Mouse (Mus musculus): ENCODE results near the gene Twsg1. TPM values are rescaled to one million over a fixed set of nuclear protein-coding genes. Genes with fewer than 3 reads are reported as not detected.

Twsg1 gene
- polyA plus RNA-seq, 1 experiment from 2014 or later: 47.3 TPM

- Histone ChIP-seq H3K27ac (ENCODE audit: low read depth, low read length) (no peak overlapping the region), H3K4me3 (ENCODE audit: low read depth, low read length) (no peak overlapping the region), H3K4me1 (replicated peaks; ENCODE audit: control insufficient read depth, insufficient read depth, low read length) (peaks cover 6% of the 10 kb centered on the region; the same call in 1 of the 2 replicates), H3K36me3 (ENCODE audit: control insufficient read depth, insufficient read depth, low read length) (no peaks in the 10 kb centered on the region; the same call in 1 of the 2 replicates), H3K4me2 (no peak overlapping the region), H3K9ac (ENCODE audit: low read depth, low read length) (no peak overlapping the region), H3K9me3 (ENCODE audit: control insufficient read depth, low read length) (no peaks in the 10 kb centered on the region), H3K27me3 (replicated peaks; ENCODE audit: control insufficient read depth, insufficient read depth, low read length) (no peaks in the 10 kb centered on the region)
- ATAC-seq (replicated peaks; ENCODE audit: low FRiP score): 0 out of 2 replicates have a peak, but pooled peaks have one; percentile 26
- DNase-seq (ENCODE audit: low spot score): no peak
- 73% methylated on average over 4 of the region's 4 CpGs for WGBS
These were observed 8.6 kb downstream of the Twsg1 start for GRCm38 (mm10) chr17:65942394-65942793.

GRCm38 (mm10) chr17:65941275-65941674 lies 9.8 kb downstream of the Twsg1 start:
- Histone ChIP-seq H3K27me3 (replicated peaks; ENCODE audit: control insufficient read depth, insufficient read depth, low read length) (no peaks in the 10 kb centered on the region), H3K36me3 (ENCODE audit: control insufficient read depth, insufficient read depth, low read length) (peaks cover 6% of the 10 kb centered on the region), H3K4me1 (replicated peaks; ENCODE audit: control insufficient read depth, insufficient read depth, low read length) (peaks cover 6% of the 10 kb centered on the region; the same call in 1 of the 2 replicates), H3K4me2 (no peak overlapping the region), H3K9ac (ENCODE audit: low read depth, low read length) (no peak overlapping the region), H3K9me3 (ENCODE audit: control insufficient read depth, low read length) (no peaks in the 10 kb centered on the region), H3K27ac (ENCODE audit: low read depth, low read length) (no peak overlapping the region), H3K4me3 (ENCODE audit: low read depth, low read length) (no peak overlapping the region)
- ATAC-seq (replicated peaks; ENCODE audit: low FRiP score): no peak
- 86% methylated on average over 6 of the region's 6 CpGs for WGBS
- DNase-seq (ENCODE audit: low spot score): no peak

- no peak for ATAC-seq (replicated peaks; ENCODE audit: low FRiP score)
- Histone ChIP-seq H3K4me2 (no peak overlapping the region), H3K9ac (ENCODE audit: low read depth, low read length) (no peak overlapping the region), H3K4me3 (ENCODE audit: low read depth, low read length) (no peak overlapping the region), H3K9me3 (ENCODE audit: control insufficient read depth, low read length) (no peaks in the 10 kb centered on the region), H3K27ac (ENCODE audit: low read depth, low read length) (no peak overlapping the region), H3K27me3 (replicated peaks; ENCODE audit: control insufficient read depth, insufficient read depth, low read length) (no peaks in the 10 kb centered on the region), H3K4me1 (replicated peaks; ENCODE audit: control insufficient read depth, insufficient read depth, low read length) (peaks cover 6% of the 10 kb centered on the region; the same call in 1 of the 2 replicates), H3K36me3 (ENCODE audit: control insufficient read depth, insufficient read depth, low read length) (peaks cover 6% of the 10 kb centered on the region)
- WGBS: 84% methylated on average over 12 of the region's 12 CpGs
- no peak for DNase-seq (ENCODE audit: low spot score)
These were observed 10.8 kb downstream of the Twsg1 start for GRCm38 (mm10) chr17:65940221-65940620.

GRCm38 (mm10) chr17:65939461-65940192 lies 11.4 kb downstream of the Twsg1 start:
- H3K4me2 ChIP-seq: no peak overlapping the region
- 75% methylated on average over 14 of the region's 14 CpGs for WGBS
- no peak for DNase-seq (ENCODE audit: low spot score)
- H3K27ac ChIP-seq (ENCODE audit: low read depth, low read length): no peak overlapping the region
- no peak overlapping the region for H3K9ac ChIP-seq (ENCODE audit: low read depth, low read length)
- H3K36me3 ChIP-seq (ENCODE audit: control insufficient read depth, insufficient read depth, low read length): peaks cover 6% of the 10 kb centered on the region
- no peaks in the 10 kb centered on the region for H3K27me3 ChIP-seq (replicated peaks; ENCODE audit: control insufficient read depth, insufficient read depth, low read length)
- H3K4me1 ChIP-seq (replicated peaks; ENCODE audit: control insufficient read depth, insufficient read depth, low read length): peaks cover 6% of the 10 kb centered on the region; the same call in 1 of the 2 replicates
- no peak for ATAC-seq (replicated peaks; ENCODE audit: low FRiP score)
- no peak overlapping the region for H3K4me3 ChIP-seq (ENCODE audit: low read depth, low read length)
- no peaks in the 10 kb centered on the region for H3K9me3 ChIP-seq (ENCODE audit: control insufficient read depth, low read length)

GRCm38 (mm10) chr17:65937671-65938070 lies 13.4 kb downstream of the Twsg1 start:
- H3K4me1 ChIP-seq (replicated peaks; ENCODE audit: control insufficient read depth, insufficient read depth, low read length): peaks cover 6% of the 10 kb centered on the region; the same call in 1 of the 2 replicates
- DNase-seq (ENCODE audit: low spot score) (no peak), ATAC-seq (replicated peaks; ENCODE audit: low FRiP score) (no peak)
- H3K36me3 ChIP-seq (ENCODE audit: control insufficient read depth, insufficient read depth, low read length): peaks cover 12% of the 10 kb centered on the region
- no peaks in the 10 kb centered on the region for H3K9me3 ChIP-seq (ENCODE audit: control insufficient read depth, low read length)
- WGBS: 93% methylated on average over 9 of the region's 9 CpGs
- no peak overlapping the region for H3K4me3 ChIP-seq (ENCODE audit: low read depth, low read length)
- no peak overlapping the region for H3K27ac ChIP-seq (ENCODE audit: low read depth, low read length)
- no peak overlapping the region for H3K9ac ChIP-seq (ENCODE audit: low read depth, low read length)
- no peaks in the 10 kb centered on the region for H3K27me3 ChIP-seq (replicated peaks; ENCODE audit: control insufficient read depth, insufficient read depth, low read length)
- H3K4me2 ChIP-seq: no peak overlapping the region

- WGBS: 91% methylated on average over 2 of the region's 2 CpGs
- no peak for DNase-seq (ENCODE audit: low spot score)
- peaks cover 14% of the 10 kb centered on the region for H3K36me3 ChIP-seq (ENCODE audit: control insufficient read depth, insufficient read depth, low read length)
These were observed 17.3 kb downstream of the Twsg1 start for GRCm38 (mm10) chr17:65933741-65934140.

GRCm38 (mm10) chr17:65931525-65931924 lies 19.5 kb downstream of the Twsg1 start:
- 0 out of 2 replicates have a peak, but pooled peaks cover 2% of the 10 kb centered on the region for H3K4me1 ChIP-seq (replicated peaks; ENCODE audit: control insufficient read depth, insufficient read depth, low read length)
- no peak overlapping the region for H3K9ac ChIP-seq (ENCODE audit: low read depth, low read length)
- WGBS: 78% methylated on average over 6 of the region's 6 CpGs
- ATAC-seq (replicated peaks; ENCODE audit: low FRiP score): no peak
- no peaks in the 10 kb centered on the region for H3K9me3 ChIP-seq (ENCODE audit: control insufficient read depth, low read length)
- H3K27ac ChIP-seq (ENCODE audit: low read depth, low read length): no peak overlapping the region
- peaks cover 10% of the 10 kb centered on the region for H3K36me3 ChIP-seq (ENCODE audit: control insufficient read depth, insufficient read depth, low read length)
- no peak overlapping the region for H3K4me2 ChIP-seq
- no peak for DNase-seq (ENCODE audit: low spot score)
- H3K4me3 ChIP-seq (ENCODE audit: low read depth, low read length): no peak overlapping the region
- H3K27me3 ChIP-seq (replicated peaks; ENCODE audit: control insufficient read depth, insufficient read depth, low read length): no peaks in the 10 kb centered on the region

More at GRCm38 (mm10) chr17:65933741-65934140, 17.3 kb downstream of the Twsg1 start:
- Histone ChIP-seq H3K27ac (ENCODE audit: low read depth, low read length) (no peak overlapping the region), H3K4me2 (no peak overlapping the region), H3K4me1 (replicated peaks; ENCODE audit: control insufficient read depth, insufficient read depth, low read length) (0 out of 2 replicates have a peak, but pooled peaks cover 2% of the 10 kb centered on the region), H3K9me3 (ENCODE audit: control insufficient read depth, low read length) (no peaks in the 10 kb centered on the region), H3K27me3 (replicated peaks; ENCODE audit: control insufficient read depth, insufficient read depth, low read length) (no peaks in the 10 kb centered on the region), H3K9ac (ENCODE audit: low read depth, low read length) (no peak overlapping the region), H3K4me3 (ENCODE audit: low read depth, low read length) (no peak overlapping the region)
- no peak for ATAC-seq (replicated peaks; ENCODE audit: low FRiP score)

GRCm38 (mm10) chr17:65930960-65931359 lies 20.1 kb downstream of the Twsg1 start:
- 0 out of 2 replicates have a peak, but pooled peaks cover 2% of the 10 kb centered on the region for H3K4me1 ChIP-seq (replicated peaks; ENCODE audit: control insufficient read depth, insufficient read depth, low read length)
- ATAC-seq (replicated peaks; ENCODE audit: low FRiP score) (no peak), DNase-seq (ENCODE audit: low spot score) (no peak)
- no peak overlapping the region for H3K4me2 ChIP-seq
- WGBS: 81% methylated on average over 6 of the region's 6 CpGs
- H3K4me3 ChIP-seq (ENCODE audit: low read depth, low read length): no peak overlapping the region
- H3K36me3 ChIP-seq (ENCODE audit: control insufficient read depth, insufficient read depth, low read length): peaks cover 11% of the 10 kb centered on the region
- H3K9ac ChIP-seq (ENCODE audit: low read depth, low read length): no peak overlapping the region
- H3K27me3 ChIP-seq (replicated peaks; ENCODE audit: control insufficient read depth, insufficient read depth, low read length): no peaks in the 10 kb centered on the region
- no peak overlapping the region for H3K27ac ChIP-seq (ENCODE audit: low read depth, low read length)
- no peaks in the 10 kb centered on the region for H3K9me3 ChIP-seq (ENCODE audit: control insufficient read depth, low read length)

All from liver, embryonic 11.5 days (tissue).